Mouse (Mus musculus): Measurements from ENCODE around the gene Auts2. TPM values are rescaled to one million over a fixed set of nuclear protein-coding genes. Genes with fewer than 3 reads are reported as not detected.

Auts2 gene
- polyA plus RNA-seq, 1 experiment from 2014 or later: 0.23 TPM

DNA sequence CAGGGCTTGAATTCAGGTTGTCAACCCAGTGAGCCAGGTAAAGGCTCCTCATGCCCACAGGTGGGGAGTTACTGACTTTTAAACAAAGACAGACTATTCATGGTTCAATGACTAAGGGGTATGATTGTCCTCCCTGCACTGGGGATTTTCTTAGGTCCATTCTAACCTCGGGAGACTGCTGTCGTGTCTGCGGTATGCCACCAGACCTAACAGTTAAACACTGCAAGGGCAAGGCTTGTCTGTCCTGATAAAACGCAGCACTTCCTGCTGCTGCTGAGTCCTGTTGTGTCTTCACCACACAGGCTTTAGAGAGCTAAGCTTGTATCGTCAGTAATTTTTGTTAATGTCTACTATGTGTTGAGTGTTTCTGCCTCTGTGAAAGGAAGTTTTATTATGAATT lies 828.2 kb downstream of the Auts2 start:
- ChIA-PET POLR2A (no interaction called here), CTCF (no interaction called here)
- ATAC-seq (no peak), DNase-seq (ENCODE audit: low read depth, low spot score) (no peak)
- no peaks in the 10 kb centered on the region for H3K27me3 ChIP-seq
- in situ Hi-C loops (cut with MboI; ENCODE audit: low pct_unique_long_range_greater_than_20kb): no loop called here
- TF ChIP-seq CTCF (IDR thresholded peaks at IDR 0.05): no peak

DNA sequence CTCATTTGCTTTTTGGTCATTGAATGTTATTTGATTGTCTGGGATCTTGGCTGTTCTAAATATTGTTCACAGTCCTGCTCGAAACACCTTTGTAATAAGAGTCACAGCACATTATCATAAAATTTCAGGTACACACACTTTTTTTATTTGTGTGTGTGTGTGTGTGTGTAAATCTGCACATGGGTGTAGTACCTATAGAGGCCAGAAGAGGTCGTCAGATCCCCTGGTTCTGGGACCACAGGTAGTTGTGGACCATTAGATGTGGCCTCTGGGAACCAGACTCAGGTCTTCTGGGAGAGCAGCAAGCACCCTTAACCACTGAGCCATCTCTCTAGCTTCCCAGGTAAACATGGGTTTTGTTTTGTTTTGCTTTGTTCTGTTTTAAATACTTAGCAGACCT lies 830.7 kb downstream of the Auts2 start:
- no peak for DNase-seq (ENCODE audit: low read depth, low spot score)
- TF ChIP-seq CTCF (IDR thresholded peaks at IDR 0.05): no peak
- ChIA-PET CTCF (no interaction called here), POLR2A (no interaction called here)
- in situ Hi-C loops (cut with MboI; ENCODE audit: low pct_unique_long_range_greater_than_20kb): no loop called here
- ATAC-seq: no peak
- no peaks in the 10 kb centered on the region for H3K27me3 ChIP-seq

- ChIA-PET POLR2A (no interaction called here), CTCF (no interaction called here)
- H3K27me3 ChIP-seq: no peaks in the 10 kb centered on the region
- ATAC-seq (no peak), DNase-seq (ENCODE audit: low read depth, low spot score) (no peak)
- TF ChIP-seq CTCF (IDR thresholded peaks at IDR 0.05): no peak
- in situ Hi-C loops (cut with MboI; ENCODE audit: low pct_unique_long_range_greater_than_20kb): no loop called here
These were observed 831.5 kb downstream of the Auts2 start for GRCm38 (mm10) chr5:131711474-131712129.

GRCm38 (mm10) chr5:131710735-131711473 lies 832.2 kb downstream of the Auts2 start:
- in situ Hi-C loops (cut with MboI; ENCODE audit: low pct_unique_long_range_greater_than_20kb): no loop called here
- DNase-seq (ENCODE audit: low read depth, low spot score) (no peak), ATAC-seq (no peak)
- H3K27me3 ChIP-seq: no peaks in the 10 kb centered on the region
- CTCF ChIA-PET: no interaction called here
- POLR2A ChIA-PET: interaction anchor here (0.6 kb wide), 1 partner anchor 1037 kb away, joined by 6 read pairs; no protein-coding TSS in a partner anchor
- TF ChIP-seq CTCF (IDR thresholded peaks at IDR 0.05): no peak

DNA sequence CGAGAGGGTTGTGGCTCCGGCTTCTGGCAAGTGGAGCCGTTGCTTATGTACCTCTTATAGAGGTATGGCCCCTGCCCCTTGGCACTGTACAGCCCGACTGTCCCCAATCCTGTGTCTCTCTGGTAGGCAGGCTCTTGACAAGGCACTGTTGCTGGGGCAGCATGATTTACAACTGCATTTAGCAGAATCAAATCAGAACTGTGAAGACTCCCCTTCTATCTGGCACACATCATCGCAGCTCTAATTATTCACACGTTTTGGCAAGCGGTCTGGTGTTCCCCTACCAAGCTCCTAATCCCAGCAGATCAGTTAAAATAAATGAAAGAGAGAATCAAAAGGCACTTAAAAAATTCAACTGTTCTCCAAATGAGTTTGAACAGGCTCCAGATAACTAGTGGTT lies 835.7 kb downstream of the Auts2 start:
- no peak for ATAC-seq
- H3K27me3 ChIP-seq: no peaks in the 10 kb centered on the region
- no peak for DNase-seq (ENCODE audit: low read depth, low spot score)
- in situ Hi-C loops (cut with MboI; ENCODE audit: low pct_unique_long_range_greater_than_20kb): no loop called here
- ChIA-PET POLR2A (no interaction called here), CTCF (no interaction called here)
- TF ChIP-seq CTCF (IDR thresholded peaks at IDR 0.05): no peak

DNA sequence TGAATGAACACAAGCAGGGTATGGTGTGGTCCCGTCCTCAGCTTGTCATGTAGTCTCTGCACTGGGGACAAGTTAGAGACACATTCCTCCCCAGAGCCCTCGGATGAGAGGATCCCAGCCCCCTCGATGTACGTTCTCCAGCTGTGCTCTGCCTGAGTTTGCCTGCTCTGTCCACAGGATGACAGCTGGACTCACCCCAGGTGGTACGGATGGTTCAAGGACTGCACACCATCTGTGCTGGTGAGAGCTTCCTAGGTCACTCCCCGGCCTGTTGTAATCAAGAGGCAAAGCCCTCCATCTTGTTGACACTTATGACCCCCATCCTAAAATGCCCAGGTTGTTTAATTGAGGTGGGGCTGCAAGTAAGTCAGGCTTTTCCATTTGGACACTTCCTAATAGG lies 839.4 kb downstream of the Auts2 start:
- H3K27me3 ChIP-seq: peaks cover 2% of the 10 kb centered on the region
- TF ChIP-seq CTCF (IDR thresholded peaks at IDR 0.05): no peak
- in situ Hi-C loops (cut with MboI; ENCODE audit: low pct_unique_long_range_greater_than_20kb): no loop called here
- no peak for ATAC-seq
- CTCF ChIA-PET: no interaction called here
- POLR2A ChIA-PET: no interaction called here
- DNase-seq (ENCODE audit: low read depth, low spot score): no peak

DNA sequence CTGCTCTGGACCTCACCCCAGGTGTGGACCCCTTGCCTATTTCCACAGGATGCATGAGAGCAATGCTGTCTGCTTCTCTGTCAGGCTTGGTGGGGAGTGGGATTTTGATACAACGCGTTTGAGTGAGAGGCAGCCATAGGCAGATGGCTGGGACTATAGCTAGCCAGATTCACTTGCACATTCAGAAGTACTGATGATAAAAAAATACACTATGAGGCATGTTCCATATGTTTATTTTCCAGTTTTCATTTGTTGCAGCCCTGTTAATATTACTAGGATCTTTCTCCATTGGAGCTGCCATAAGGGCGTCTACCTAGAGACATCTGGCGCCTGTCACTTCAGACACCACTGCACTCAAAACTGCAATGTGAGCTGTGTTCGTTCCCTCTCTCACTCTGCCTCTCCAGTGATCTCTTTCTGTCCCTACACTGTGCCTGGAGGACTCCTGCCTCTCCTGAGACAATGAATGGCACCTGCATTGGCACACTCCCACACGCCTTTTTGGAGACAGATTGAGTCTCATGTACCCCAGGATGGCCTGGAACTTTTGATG lies 840.2 kb downstream of the Auts2 start:
- in situ Hi-C loops (cut with MboI; ENCODE audit: low pct_unique_long_range_greater_than_20kb): no loop called here
- no peak for ATAC-seq
- ChIA-PET POLR2A (no interaction called here), CTCF (no interaction called here)
- no peak for TF ChIP-seq CTCF (IDR thresholded peaks at IDR 0.05)
- H3K27me3 ChIP-seq: peaks cover 3% of the 10 kb centered on the region
- DNase-seq (ENCODE audit: low read depth, low spot score): no peak

GRCm38 (mm10) chr5:131698900-131699299 lies 844.2 kb downstream of the Auts2 start:
- POLR2A ChIA-PET: no interaction called here
- peaks cover 4% of the 10 kb centered on the region for H3K27me3 ChIP-seq
- CTCF ChIA-PET: no interaction called here
- DNase-seq (ENCODE audit: low read depth, low spot score): no peak
- in situ Hi-C loops (cut with MboI; ENCODE audit: low pct_unique_long_range_greater_than_20kb): no loop called here
- ATAC-seq: no peak
- TF ChIP-seq CTCF (IDR thresholded peaks at IDR 0.05): no peak

GRCm38 (mm10) chr5:131690781-131691180 lies 852.4 kb downstream of the Auts2 start:
- ChIA-PET POLR2A (no interaction called here), CTCF (no interaction called here)
- ATAC-seq (no peak), DNase-seq (ENCODE audit: low read depth, low spot score) (no peak)
- H3K27me3 ChIP-seq: peaks cover 19% of the 10 kb centered on the region
- in situ Hi-C loops (cut with MboI; ENCODE audit: low pct_unique_long_range_greater_than_20kb): no loop called here
- no peak for TF ChIP-seq CTCF (IDR thresholded peaks at IDR 0.05)

DNA sequence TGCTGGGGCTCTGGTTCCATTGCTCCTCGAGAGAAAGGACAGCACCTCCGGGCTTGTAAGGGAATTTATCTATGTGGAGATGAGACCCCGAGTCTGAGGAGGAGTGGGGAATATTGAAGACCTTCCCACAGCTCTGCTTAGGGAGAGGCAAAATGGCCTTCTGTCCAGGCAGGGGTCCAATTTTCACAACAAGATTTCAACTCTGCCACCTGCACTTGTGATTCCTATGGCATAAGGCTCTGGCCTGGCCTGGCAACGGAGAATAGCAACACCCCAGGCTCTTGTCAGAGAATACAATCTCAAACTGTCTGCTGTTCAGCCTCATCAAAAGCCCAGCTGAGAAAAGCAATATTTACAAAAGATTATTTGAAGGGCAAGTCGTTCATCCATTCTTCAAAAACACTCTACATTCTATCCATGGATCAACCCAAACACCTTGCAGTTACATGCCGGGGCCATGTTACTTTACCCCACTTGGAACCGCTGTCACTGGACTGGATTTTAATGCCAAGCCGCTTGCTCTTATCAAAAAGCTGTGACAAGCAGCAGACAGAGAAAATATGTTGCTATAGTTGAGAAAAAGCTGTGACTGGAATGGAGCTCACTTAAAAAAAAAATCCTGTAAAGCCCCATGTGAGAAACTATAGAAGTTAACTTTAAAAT lies 856.1 kb downstream of the Auts2 start:
- ChIA-PET POLR2A (no interaction called here), CTCF (interaction anchor here (1.4 kb wide), 1 partner anchor 9 kb away, joined by 3 read pairs; no protein-coding TSS in a partner anchor)
- DNase-seq (ENCODE audit: low read depth, low spot score) (no peak), ATAC-seq (no peak)
- in situ Hi-C loops (cut with MboI; ENCODE audit: low pct_unique_long_range_greater_than_20kb): no loop called here
- TF ChIP-seq CTCF (IDR thresholded peaks at IDR 0.05): no peak
- peaks cover 18% of the 10 kb centered on the region for H3K27me3 ChIP-seq
